Mouse (Mus musculus): Measurements from ENCODE around the gene Gpr160.

DNA sequence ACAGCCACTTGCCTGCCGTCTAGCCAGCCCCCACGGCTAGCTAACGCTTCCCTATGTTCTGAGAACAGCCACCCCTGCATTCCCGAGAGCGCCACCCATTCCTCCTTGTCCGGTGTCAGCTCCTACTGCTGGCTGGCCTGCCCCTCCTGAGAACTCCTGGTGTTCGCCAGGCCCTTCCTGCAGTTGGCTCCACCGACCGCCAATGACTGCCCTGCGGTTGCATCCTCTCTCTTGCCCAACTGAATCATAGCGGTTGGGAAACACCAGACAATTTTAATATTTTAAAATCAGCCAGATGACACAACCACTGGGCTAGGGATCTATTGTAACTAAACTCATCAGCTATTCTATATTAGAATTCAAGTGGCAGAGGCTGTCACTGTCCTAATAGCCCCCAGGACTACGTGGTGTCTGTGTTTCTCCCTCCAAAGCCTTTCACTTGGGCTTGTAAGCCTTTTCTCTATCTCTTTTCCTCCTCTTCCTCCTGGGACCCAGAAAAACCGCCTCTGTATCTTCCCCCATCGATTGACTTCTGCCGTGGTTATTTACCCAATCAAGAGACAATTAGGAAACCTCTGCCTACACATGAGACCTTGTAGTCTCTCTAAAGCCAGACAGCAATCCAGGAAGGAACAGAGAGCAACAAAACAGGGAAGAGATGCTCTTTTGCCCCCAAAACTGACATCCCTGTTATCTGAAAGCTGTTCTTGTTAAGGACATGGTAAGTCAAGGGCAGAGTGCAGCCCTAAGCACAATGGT, 23.7 kb upstream of the Gpr160 start:
- TF ChIP-seq CTCF (IDR thresholded peaks at IDR 0.05; ENCODE audit: insufficient read depth, low read length) (no peak), POLR2A (IDR thresholded peaks at IDR 0.05; ENCODE audit: borderline replicate concordance, extremely low read depth, low read depth, low read length) (no peak)

All from lung, adult 2 months (tissue).